Mouse (Mus musculus) CH12.LX (cell line): ENCODE results near the gene Zfyve19. TPM values are rescaled to one million over a fixed set of nuclear protein-coding genes. Genes with fewer than 3 reads are reported as not detected.

Source experiments
- DNase-seq: peaks from one replicate; pipeline ENCODE4 v3.0.0-alpha.2; 2013; ENCODE audit errors: extremely low read depth
- H3K27ac ChIP-seq: 2 replicates; pipeline ENCODE4 v1.5.1; 2012; ENCODE audit warnings: low read depth, mild to moderate bottlenecking, control low read depth, moderate library complexity; ENCODE audit not compliant: insufficient read depth
- H3K27me3 ChIP-seq: replicated peaks from 2 replicates; pipeline ENCODE3; 2012; ENCODE audit warnings: inconsistent platforms
- H3K36me3 ChIP-seq, 2 experiments: replicated peaks in 1 of 2; 2 replicates each; pipeline versions ENCODE3 to v1.6.1; 2012; ENCODE audit warnings: inconsistent platforms in 1 of 2, low read length in 1 of 2, mild to moderate bottlenecking in 1 of 2, mixed read lengths in 1 of 2, moderate library complexity in 1 of 2; ENCODE audit not compliant: control insufficient read depth in 1 of 2, insufficient read depth in 1 of 2
- H3K4me1 ChIP-seq, 2 experiments: 2 replicates each; pipeline ENCODE4 v1.6.1; 2012; ENCODE audit warnings: inconsistent platforms in 1 of 2, moderate library complexity in 1 of 2; ENCODE audit not compliant: insufficient read depth in 2 of 2, control insufficient read depth in 1 of 2
- H3K4me2 ChIP-seq: 2 replicates; pipeline ENCODE4 v1.6.1; 2012; ENCODE audit warnings: low read depth, mild to moderate bottlenecking, control low read depth; ENCODE audit not compliant: poor library complexity, insufficient read depth, severe bottlenecking
- H3K4me3 ChIP-seq, 3 experiments: fragments of 150-350 bp in 1 of 3; sonication (generic) in 1 of 3; replicated peaks in 1 of 3; 2 replicates each; pipeline versions ENCODE3 to v1.5.1; 2011 to 2012; ENCODE audit warnings: low read depth in 2 of 3, low read length in 2 of 3, mild to moderate bottlenecking in 2 of 3, moderate library complexity in 2 of 3, control low read depth in 1 of 3, improper control_type of control experiment in 1 of 3, inconsistent platforms in 1 of 3, mixed read lengths in 1 of 3; ENCODE audit not compliant: poor library complexity in 1 of 3
- H3K79me2 ChIP-seq: replicated peaks from 2 replicates; pipeline ENCODE4 v1.6.1; 2012; ENCODE audit warnings: mild to moderate bottlenecking, moderate library complexity; ENCODE audit not compliant: control insufficient read depth, poor library complexity, insufficient read depth, severe bottlenecking; ENCODE audit errors: extremely low read depth
- H3K9ac ChIP-seq: 2 replicates; pipeline ENCODE4 v1.6.1; 2012; ENCODE audit warnings: low read depth, mild to moderate bottlenecking, control low read depth, moderate library complexity; ENCODE audit not compliant: insufficient read depth
- H3K9me3 ChIP-seq: replicated peaks from 2 replicates; pipeline ENCODE3; 2012; ENCODE audit warnings: low read length, inconsistent platforms, mixed read lengths
- CHD1 ChIP-seq: IDR thresholded peaks from 2 replicates; pipeline ENCODE4 v1.6.1; 2012; ENCODE audit warnings: low read depth, low read length, improper control_type of control experiment, inconsistent platforms
- CHD2 ChIP-seq: IDR thresholded peaks from 2 replicates; pipeline ENCODE4 v1.6.1; 2011; ENCODE audit warnings: low read length, improper control_type of control experiment
- CTCF ChIP-seq, 2 experiments: IDR thresholded peaks in 1 of 2; conservative IDR thresholded peaks in 1 of 2; 2 replicates each; pipeline ENCODE4 v1.5.1; 2011 to 2012; ENCODE audit warnings: low read depth in 2 of 2, low read length in 2 of 2, improper control_type of control experiment in 1 of 2, inconsistent platforms in 1 of 2, mild to moderate bottlenecking in 1 of 2, moderate library complexity in 1 of 2
- E2F4 ChIP-seq: IDR thresholded peaks from 2 replicates; pipeline ENCODE4 v1.6.1; 2011; ENCODE audit warnings: low read depth, low read length, improper control_type of control experiment; ENCODE audit not compliant: insufficient replicate concordance
- ELF1 ChIP-seq: IDR thresholded peaks from 2 replicates; pipeline ENCODE4 v1.6.1; 2014; ENCODE audit warnings: low read depth, mild to moderate bottlenecking, inconsistent platforms, low read length, improper control_type of control experiment
- EP300 ChIP-seq: IDR thresholded peaks from 2 replicates; pipeline ENCODE4 v1.6.1; 2011; ENCODE audit warnings: low read length, improper control_type of control experiment
- ETS1 ChIP-seq: conservative IDR thresholded peaks from 2 replicates; pipeline ENCODE4 v1.6.1; 2012; ENCODE audit warnings: low read depth, mild to moderate bottlenecking, inconsistent platforms, low read length, improper control_type of control experiment, moderate library complexity
- GABPA ChIP-seq: IDR thresholded peaks from 2 replicates; pipeline ENCODE4 v1.6.1; 2012; ENCODE audit warnings: low read depth, low read length, improper control_type of control experiment, inconsistent platforms; ENCODE audit not compliant: insufficient replicate concordance
- HCFC1 ChIP-seq: IDR thresholded peaks from 2 replicates; pipeline ENCODE4 v1.6.1; 2012; ENCODE audit warnings: low read depth, mild to moderate bottlenecking, inconsistent platforms, low read length, improper control_type of control experiment
- IRF4 ChIP-seq: IDR thresholded peaks from 2 replicates; pipeline ENCODE4 v1.6.1; 2014; ENCODE audit warnings: low read depth, mild to moderate bottlenecking, inconsistent platforms, low read length, improper control_type of control experiment
- JUND ChIP-seq: conservative IDR thresholded peaks from 2 replicates; pipeline ENCODE4 v1.6.1; 2011; ENCODE audit warnings: low read depth, low read length, improper control_type of control experiment
- KAT2A ChIP-seq: IDR thresholded peaks from 2 replicates; pipeline ENCODE4 v1.6.1; 2012; ENCODE audit warnings: low read length, improper control_type of control experiment, inconsistent platforms; ENCODE audit not compliant: insufficient replicate concordance
- MAFK ChIP-seq: IDR thresholded peaks from 2 replicates; pipeline ENCODE4 v1.6.1; 2011; ENCODE audit warnings: low read length, improper control_type of control experiment; ENCODE audit not compliant: insufficient replicate concordance
- MAX ChIP-seq: IDR thresholded peaks from 2 replicates; pipeline ENCODE4 v1.6.1; 2011; ENCODE audit warnings: low read length, improper control_type of control experiment
- MAZ ChIP-seq: IDR thresholded peaks from 2 replicates; pipeline ENCODE4 v1.6.1; 2012; ENCODE audit warnings: low read depth, mild to moderate bottlenecking, inconsistent platforms, low read length, improper control_type of control experiment, moderate library complexity
- MEF2A ChIP-seq: IDR thresholded peaks from 2 replicates; pipeline ENCODE4 v1.6.1; 2014; ENCODE audit warnings: low read depth, mild to moderate bottlenecking, inconsistent platforms, low read length, improper control_type of control experiment, borderline replicate concordance
- MXI1 ChIP-seq: IDR thresholded peaks from 2 replicates; pipeline ENCODE4 v1.6.1; 2011; ENCODE audit warnings: mild to moderate bottlenecking, low read depth, low read length, improper control_type of control experiment
- NELFE ChIP-seq: IDR thresholded peaks from 2 replicates; pipeline ENCODE4 v1.6.1; 2011; ENCODE audit warnings: low read depth, low read length, improper control_type of control experiment
- PAX5 ChIP-seq: IDR thresholded peaks from 2 replicates; pipeline ENCODE4 v1.6.1; 2012; ENCODE audit warnings: low read length, inconsistent platforms, mixed read lengths
- POLR2A ChIP-seq: IDR thresholded peaks from 2 replicates; pipeline ENCODE4 v1.6.1; 2011; ENCODE audit warnings: low read depth, mild to moderate bottlenecking, improper control_type of control experiment, low read length
- POLR2AphosphoS2 ChIP-seq: IDR thresholded peaks from 2 replicates; pipeline ENCODE4 v1.6.1; 2011; ENCODE audit warnings: low read depth, low read length, improper control_type of control experiment
- RCOR1 ChIP-seq: conservative IDR thresholded peaks from 2 replicates; pipeline ENCODE4 v1.6.1; 2012; ENCODE audit warnings: low read depth, mild to moderate bottlenecking, inconsistent platforms, low read length, improper control_type of control experiment
- SIN3A ChIP-seq: IDR thresholded peaks from 2 replicates; pipeline ENCODE4 v1.6.1; 2012; ENCODE audit warnings: low read length, improper control_type of control experiment, inconsistent platforms
- SMC3 ChIP-seq: IDR thresholded peaks from 2 replicates; pipeline ENCODE4 v1.6.1; 2011; ENCODE audit warnings: low read depth, low read length, improper control_type of control experiment
- TBP ChIP-seq: conservative IDR thresholded peaks from 2 replicates; pipeline ENCODE4 v1.6.1; 2011; ENCODE audit warnings: low read depth, low read length, improper control_type of control experiment
- TCF12 ChIP-seq: IDR thresholded peaks from 2 replicates; pipeline ENCODE4 v1.6.1; 2014; ENCODE audit warnings: low read depth, mild to moderate bottlenecking, inconsistent platforms, low read length, improper control_type of control experiment
- UBTF ChIP-seq: IDR thresholded peaks from 2 replicates; pipeline ENCODE4 v1.6.1; 2012; ENCODE audit warnings: low read depth, mild to moderate bottlenecking, inconsistent platforms, low read length, improper control_type of control experiment, moderate library complexity
- USF1 ChIP-seq: IDR thresholded peaks from 2 replicates; pipeline ENCODE4 v1.6.1; 2014; ENCODE audit warnings: low read depth, mild to moderate bottlenecking, inconsistent platforms, low read length, improper control_type of control experiment
- ZC3H11A ChIP-seq: IDR thresholded peaks from 2 replicates; pipeline ENCODE4 v1.6.1; 2012; ENCODE audit warnings: low read depth, mild to moderate bottlenecking, inconsistent platforms, low read length, improper control_type of control experiment
- ZKSCAN1 ChIP-seq: IDR thresholded peaks from 2 replicates; pipeline ENCODE4 v1.6.1; 2012; ENCODE audit warnings: low read depth, inconsistent platforms, low read length, improper control_type of control experiment, borderline replicate concordance
- ZNF384 ChIP-seq: IDR thresholded peaks from 2 replicates; pipeline ENCODE4 v1.6.1; 2012; ENCODE audit warnings: low read depth, low read length, improper control_type of control experiment, inconsistent platforms
- dilution Hi-C: fragments of 300-500 bp; cut with MboI; formaldehyde crosslinking; loops from 2 replicates; pipeline ENCODE4 v1.14.3; 2020; ENCODE audit warnings: low sequenced_read_pairs; ENCODE audit not compliant: extremely low pct_unique_long_range_greater_than_20kb, extremely low pct_ligation_motif_present
- in situ Hi-C: fragments of 300-500 bp; cut with MboI; formaldehyde crosslinking; loops from 3 replicates; pipeline ENCODE4 v1.14.3; 2019; ENCODE audit warnings: low sequenced_read_pairs, low pct_ligation_motif_present, low pct_unique_long_range_greater_than_20kb, mixed read lengths
- polyA plus RNA-seq: library from polyadenylated mRNA; unstranded; fragments of >175 nt; gene quantifications from 2 replicates; pipeline ENCODE4 v1.2.1, GENCODE M21; 2012; ENCODE audit warnings: low read depth; ENCODE audit not compliant: insufficient read length
- total RNA-seq, 2 experiments: library from RNA; depleted of rRNA; stranded (reverse); fragments of 300-350 nt in 1 of 2; fragments of >200 nt in 1 of 2; gene quantifications; 2 replicates each; pipeline ENCODE4 v1.2.3; 2012 to 2014

The Zfyve19 gene
- total and polyA plus RNA-seq, 3 experiments = 28.0 to 45.2 (median 38.2) TPM

DNA sequence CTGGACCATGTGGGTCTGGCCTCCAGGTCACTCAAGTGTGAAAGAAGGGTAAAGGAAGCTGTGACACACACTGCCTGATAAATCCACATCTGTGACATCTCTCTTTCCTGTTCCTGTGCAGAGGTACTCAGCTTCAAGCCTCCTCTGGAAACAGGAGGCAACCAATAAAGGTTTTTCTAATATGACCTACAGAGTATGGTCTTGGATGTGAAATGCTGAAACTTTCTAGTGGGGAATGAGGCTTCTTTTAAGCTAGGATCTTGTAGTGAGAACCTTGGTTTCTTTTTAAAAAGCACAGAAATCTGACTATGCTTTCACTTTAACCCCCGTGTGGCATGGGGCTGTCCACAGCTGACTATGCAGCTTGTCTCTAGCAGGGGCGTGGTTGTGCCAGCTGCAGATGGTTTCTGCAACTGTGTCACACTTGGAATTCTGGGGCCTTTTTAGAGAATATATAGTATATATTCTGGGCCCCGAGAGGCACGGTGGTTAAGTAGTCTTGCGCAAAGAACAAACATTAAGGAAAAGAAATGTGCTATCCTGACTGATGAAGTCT lies 31.0 kb upstream of the Zfyve19 start:
- Histone ChIP-seq H3K27me3 (no peaks in the 10 kb centered on the region), H3K4me2 (peak overlapping the region; percentile 85; the same call in 1 of the 2 replicates), H3K4me1 (peaks cover 28 to 71% of the 10 kb centered on the region in 2 experiments), H3K36me3 (peaks cover 22 to 38% of the 10 kb centered on the region in 2 experiments), H3K4me3 (peak overlapping the region in 2 of 3 experiments; percentile 29 to 54), H3K9ac (no peak overlapping the region)
- DNase-seq = peak; percentile 65
- in situ Hi-C loops = loop anchor here (25.0 kb wide), 2 partner anchors 290 to 415 kb away; partner anchors contain the start of genes Ccdc9b and Phgr1
- dilution Hi-C loops = no loop called here
- no peak for TF ChIP-seq JUND
- TF ChIP-seq MAX = peak; percentile 27; the same call in 1 of the 2 replicates
- no peak; the same call in 1 of the 2 replicates for TF ChIP-seq CHD2
- TF ChIP-seq UBTF = no peak
- TF ChIP-seq CHD1 = no peak
- 0 out of 2 replicates have a peak, but pooled peaks have one; percentile 33 for TF ChIP-seq TBP
- TF ChIP-seq ZKSCAN1 = no peak
- no peak for TF ChIP-seq CTCF (conservative IDR thresholded peaks at IDR 0.05 in 1 of 2, IDR thresholded peaks at IDR 0.05 in 1 of 2; ENCODE audit: low read depth in 2 of 2, low read length in 2 of 2)
- TF ChIP-seq MXI1 = peak; percentile 46; the same call in 1 of the 2 replicates
- peak; percentile 60 for TF ChIP-seq ETS1
- TF ChIP-seq MEF2A = no peak
- TF ChIP-seq HCFC1 = no peak
- TF ChIP-seq USF1 = no peak
- no peak for TF ChIP-seq PAX5
- no peak for TF ChIP-seq ZNF384
- no peak for TF ChIP-seq MAFK
- TF ChIP-seq SMC3 = no peak
- TF ChIP-seq RCOR1 = no peak
- no peak for TF ChIP-seq POLR2AphosphoS2
- no peak for TF ChIP-seq GABPA
- no peak for TF ChIP-seq IRF4
- peak; percentile 51 for TF ChIP-seq EP300
- TF ChIP-seq KAT2A = no peak
- no peak for TF ChIP-seq MAZ
- peak; percentile 52; the same call in 1 of the 2 replicates for TF ChIP-seq TCF12
- TF ChIP-seq ELF1 = no peak
- no peak for TF ChIP-seq POLR2A
- TF ChIP-seq NELFE = no peak
- TF ChIP-seq E2F4 = no peak
- no peak for TF ChIP-seq ZC3H11A
- TF ChIP-seq SIN3A = no peak
- TF ChIP-seq, all 38 proteins: peak for 6
- Histone ChIP-seq H3K27ac (peak overlapping the region; percentile 81), H3K79me2 (no peaks in the 10 kb centered on the region; the same call in 1 of the 2 replicates), H3K9me3 (peaks cover 5% of the 10 kb centered on the region)
